In the genomic region with DNA sequence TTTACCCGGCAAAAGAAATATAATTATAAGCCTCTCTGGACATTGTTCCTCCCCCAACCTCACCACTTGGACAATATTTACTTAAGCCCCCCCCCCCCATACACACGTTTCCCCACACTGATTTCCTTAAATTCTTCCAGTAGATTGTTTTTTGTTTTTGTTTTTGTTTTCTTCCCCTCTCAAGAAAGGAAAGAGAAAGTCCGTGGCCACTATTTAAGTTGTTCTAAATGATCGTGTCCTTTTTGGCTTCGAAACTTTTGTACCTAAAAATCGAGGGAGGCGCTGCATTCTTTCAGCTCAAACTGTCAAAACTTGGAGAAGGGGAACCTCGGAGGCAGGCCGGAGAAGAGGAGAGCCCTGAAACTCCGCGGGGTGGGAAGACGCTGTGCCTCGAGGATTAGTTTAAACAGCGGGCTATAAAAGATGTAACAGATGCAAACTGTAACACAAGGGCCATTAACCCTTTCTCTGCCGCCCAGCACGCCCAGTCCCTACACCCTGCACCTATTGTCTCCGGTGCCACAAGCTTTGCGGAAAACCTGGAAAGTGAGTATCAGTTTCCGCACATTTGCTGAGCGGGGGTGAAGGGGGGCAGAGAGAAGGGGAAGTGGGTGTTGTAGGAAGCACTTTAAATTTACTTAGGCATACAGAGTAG, we compare ENCODE assay signal across 8 mouse cellular contexts. TPM values are rescaled to one million over a fixed set of nuclear protein-coding genes. Genes with fewer than 3 reads are reported as not detected.
DNase-seq lines count a peak whose midpoint lies in the region; ATAC-seq and TF ChIP-seq lines count a peak whose summit lies in the region.

No protein-coding gene starts in this region.

- no peak; the same call in 1 of the 2 replicates for ATAC-seq in intestine, embryonic 14.5 days (replicated peaks; ENCODE audit: low FRiP score, low TSS enrichment, low read depth)
- peak; percentile 9; the same call in 1 of the 2 replicates for ATAC-seq in liver, postnatal 0 days
- peak; percentile 26 for ATAC-seq in neural tube, embryonic 13.5 days (ENCODE audit: low read depth)

- H3K4me1 ChIP-seq in intestine, embryonic 14.5 days (replicated peaks; ENCODE audit: control insufficient read depth, insufficient read depth, low read length): 0 out of 2 replicates have a peak, but pooled peaks cover 9% of the 10 kb centered on the region
- H3K4me1 ChIP-seq in liver, postnatal 0 days (ENCODE audit: insufficient read depth): peaks cover 9% of the 10 kb centered on the region; the same call in 1 of the 2 replicates
- H3K4me1 ChIP-seq in neural tube, embryonic 13.5 days (replicated peaks): peaks cover 57% of the 10 kb centered on the region

- TF ChIP-seq EP300 in liver, postnatal 0 days (IDR thresholded peaks at IDR 0.05; ENCODE audit: low read depth): no peak

- H3K27me3 ChIP-seq in intestine, embryonic 14.5 days (replicated peaks; ENCODE audit: control insufficient read depth, insufficient read depth, low read length): peaks cover 42% of the 10 kb centered on the region
- peaks cover 14% of the 10 kb centered on the region; the same call in 1 of the 2 replicates for H3K27me3 ChIP-seq in liver, postnatal 0 days (ENCODE audit: insufficient read depth, low read length)
- H3K27me3 ChIP-seq in neural tube, embryonic 13.5 days: no peaks in the 10 kb centered on the region

- under 1% methylated on average over 20 of the region's 20 CpGs for WGBS in intestine, embryonic 14.5 days
- under 1% methylated on average over 20 of the region's 20 CpGs for WGBS in liver, postnatal 0 days (ENCODE audit: insufficient replicate concordance)
- WGBS in neural tube, embryonic 13.5 days: under 1% methylated on average over 20 of the region's 20 CpGs

- peak overlapping the region; percentile 97 for H3K9ac ChIP-seq in intestine, embryonic 14.5 days (ENCODE audit: low read length)
- H3K9ac ChIP-seq in liver, postnatal 0 days (replicated peaks): peak overlapping the region; percentile 95
- peak overlapping the region; percentile 99 for H3K9ac ChIP-seq in neural tube, embryonic 13.5 days

- H3K4me2 ChIP-seq in intestine, embryonic 14.5 days (ENCODE audit: low read length): peak overlapping the region; percentile 75
- H3K4me2 ChIP-seq in liver, postnatal 0 days (ENCODE audit: low read depth, low read length): peak overlapping the region; percentile 73
- peak overlapping the region; percentile 78 for H3K4me2 ChIP-seq in neural tube, embryonic 13.5 days

- peak; percentile 65 to 72 for DNase-seq in layer of hippocampus, postnatal 10 days (ENCODE audit: low spot score in 2 of 2)
- DNase-seq in layer of hippocampus, adult 9-10 months (ENCODE audit: low spot score): no peak
- DNase-seq in adrenal gland, postnatal 36 days: peak; percentile 45 to 59
- DNase-seq in gastrocnemius, postnatal 10 days: peak; percentile 59
- DNase-seq in intestine, embryonic 14.5 days (ENCODE audit: low spot score): peak; percentile 81
- DNase-seq in liver, postnatal 0 days: peak; percentile 63
- no peak for DNase-seq in frontal cortex, postnatal 10 days (ENCODE audit: low spot score in 2 of 2)

- H3K36me3 ChIP-seq in intestine, embryonic 14.5 days (ENCODE audit: control insufficient read depth, insufficient read depth, low read length): no peaks in the 10 kb centered on the region
- 0 out of 2 replicates have a peak, but pooled peaks cover 4% of the 10 kb centered on the region for H3K36me3 ChIP-seq in liver, postnatal 0 days (replicated peaks; ENCODE audit: insufficient read depth, low read length)
- H3K36me3 ChIP-seq in neural tube, embryonic 13.5 days: no peaks in the 10 kb centered on the region

- H3K9me3 ChIP-seq in intestine, embryonic 14.5 days (ENCODE audit: control insufficient read depth, low read length): no peaks in the 10 kb centered on the region
- no peaks in the 10 kb centered on the region for H3K9me3 ChIP-seq in liver, postnatal 0 days (ENCODE audit: low read length)
- H3K9me3 ChIP-seq in neural tube, embryonic 13.5 days: no peaks in the 10 kb centered on the region

- peak overlapping the region; percentile 70 for H3K4me3 ChIP-seq in intestine, embryonic 14.5 days (ENCODE audit: low read depth, low read length)
- H3K4me3 ChIP-seq in liver, postnatal 0 days (ENCODE audit: low read depth, low read length): peak overlapping the region; percentile 86
- H3K4me3 ChIP-seq in neural tube, embryonic 13.5 days: peak overlapping the region; percentile 88

- TF ChIP-seq CTCF in liver, postnatal 0 days (IDR thresholded peaks at IDR 0.05; ENCODE audit: low read depth): no peak

- H3K27ac ChIP-seq in intestine, embryonic 14.5 days (ENCODE audit: low read depth): peak overlapping the region; percentile 95
- H3K27ac ChIP-seq in liver, postnatal 0 days (ENCODE audit: low read depth): peak overlapping the region; percentile 85
- H3K27ac ChIP-seq in neural tube, embryonic 13.5 days (replicated peaks): peak overlapping the region; percentile 99

RNA-seq across cellular contexts. Expression of a gene that starts 6.3 kb away (rescaled TPM):
- 100 to 1,000 TPM; 351 to 372 TPM for total RNA-seq in layer of hippocampus, postnatal 10 days (2021)
- 100 to 1,000 TPM; 173 to 184 TPM for total RNA-seq in adrenal gland, postnatal 36 days (2021)
- total RNA-seq in gastrocnemius, postnatal 10 days (2021): 100 to 1,000 TPM in 1 of 2 experiments, 10 to 100 TPM in 1; 72.6 to 114 TPM
- polyA plus RNA-seq in intestine, embryonic 14.5 days (2014; fragmentation: Nextera tagmentation; extraction: Ambion mirVana): 44.5 and 49.2 TPM in 2 replicates
- polyA plus RNA-seq in liver, postnatal 0 days (2015; fragmentation: Nextera tagmentation; extraction: Ambion mirVana): 8.1 and 8.8 TPM in 2 replicates
- polyA plus RNA-seq in neural tube, embryonic 13.5 days (2015; fragmentation: Nextera tagmentation; extraction: Ambion mirVana): 48.9 and 55.7 TPM in 2 replicates

Comparison
In these comparisons a context has a peak if more than half of its experiments do, and no peak if none do; other contexts are left out.
1. DNase-seq: peak in layer of hippocampus, postnatal 10 days (2 of 2), adrenal gland, postnatal 36 days (2 of 2), gastrocnemius, postnatal 10 days (single experiment), intestine, embryonic 14.5 days (single experiment) and liver, postnatal 0 days (single experiment); none in layer of hippocampus, adult 9-10 months (single experiment) and frontal cortex, postnatal 10 days (0 of 2).
2. Peak in every context shown above with its lines, with median percentiles within 50 percentile points of each other: H3K27ac ChIP-seq, H3K4me2 ChIP-seq, H3K4me3 ChIP-seq and H3K9ac ChIP-seq.